Mouse (Mus musculus) hindbrain, postnatal 0 days (tissue): ENCODE results near the gene Cd24a. TPM values are rescaled to one million over a fixed set of nuclear protein-coding genes. Genes with fewer than 3 reads are reported as not detected.

Experiments
- ATAC-seq: fragments of 200-750 bp; cut with Nextera tagmentation; 2 replicates; pipeline ENCODE4 v1.8.0; 2017; ENCODE audit warnings: mild to moderate bottlenecking, moderate TSS enrichment, moderate library complexity
- DNase-seq: peaks from one replicate; pipeline ENCODE4 v3.0.0-alpha.2; 2015; ENCODE audit warnings: low spot score
- H3K27ac ChIP-seq: fragments of 300-500 bp; sonication (generic); 2 replicates; pipeline ENCODE4 v1.5.1; 2014; ENCODE audit warnings: mild to moderate bottlenecking
- H3K27me3 ChIP-seq: fragments of 300-500 bp; sonication (generic); 2 replicates; pipeline ENCODE4 v1.6.1; 2014; ENCODE audit warnings: low read length, mixed read lengths; ENCODE audit not compliant: insufficient read depth
- H3K36me3 ChIP-seq: fragments of 300-500 bp; sonication (generic); 2 replicates; pipeline ENCODE4 v1.6.1; 2014; ENCODE audit warnings: low read length, mixed read lengths; ENCODE audit not compliant: insufficient read depth
- H3K4me1 ChIP-seq: fragments of 300-500 bp; sonication (generic); 2 replicates; pipeline ENCODE4 v1.6.1; 2014; ENCODE audit warnings: antibody characterized with exemption, low read length, mixed read lengths; ENCODE audit not compliant: insufficient read depth
- H3K4me2 ChIP-seq: fragments of 300-500 bp; sonication (generic); 2 replicates; pipeline ENCODE4 v1.6.1; 2014; ENCODE audit warnings: low read depth, mild to moderate bottlenecking, low read length, moderate library complexity, mixed read lengths
- H3K4me3 ChIP-seq: fragments of 300-500 bp; sonication (generic); 2 replicates; pipeline ENCODE4 v1.5.1; 2014; ENCODE audit warnings: low read length
- H3K9ac ChIP-seq: fragments of 300-500 bp; sonication (generic); replicated peaks from 2 replicates; pipeline ENCODE4 v1.6.1; 2014; ENCODE audit warnings: mild to moderate bottlenecking, low read length, moderate library complexity, mixed read lengths
- H3K9me3 ChIP-seq: fragments of 300-500 bp; sonication (generic); 2 replicates; pipeline ENCODE4 v1.6.1; 2016; ENCODE audit warnings: low read length, mixed read lengths
- CTCF ChIP-seq: IDR thresholded peaks from 2 replicates; pipeline ENCODE4 v1.5.1; 2016; ENCODE audit warnings: antibody characterized with exemption, control low read depth, low read depth
- WGBS: fragments of 180-500 bp; shearing (Covaris S2); extraction: QIAGEN DNeasy Blood & Tissue Kit; methylation state at CpG from one replicate; pipeline ENCODE4 v1.1.7; 2014; 5-methylcytosine and 5-hydroxymethylcytosine counted together
- polyA plus RNA-seq: library from polyadenylated mRNA; unstranded; fragments of >200 nt; fragmentation: Nextera tagmentation; extraction: Ambion mirVana; gene quantifications from 2 replicates; pipeline ENCODE4 v1.2.1, GENCODE M21; 2015
- total RNA-seq: library from RNA; depleted of rRNA; stranded (reverse); fragments of >200 nt; gene quantifications from 2 replicates; pipeline ENCODE4 v1.2.3, GENCODE M21; 2014

Gene Cd24a
- total and polyA plus RNA-seq, 2 experiments from 2014 or later: 286 to 324 TPM

DNA sequence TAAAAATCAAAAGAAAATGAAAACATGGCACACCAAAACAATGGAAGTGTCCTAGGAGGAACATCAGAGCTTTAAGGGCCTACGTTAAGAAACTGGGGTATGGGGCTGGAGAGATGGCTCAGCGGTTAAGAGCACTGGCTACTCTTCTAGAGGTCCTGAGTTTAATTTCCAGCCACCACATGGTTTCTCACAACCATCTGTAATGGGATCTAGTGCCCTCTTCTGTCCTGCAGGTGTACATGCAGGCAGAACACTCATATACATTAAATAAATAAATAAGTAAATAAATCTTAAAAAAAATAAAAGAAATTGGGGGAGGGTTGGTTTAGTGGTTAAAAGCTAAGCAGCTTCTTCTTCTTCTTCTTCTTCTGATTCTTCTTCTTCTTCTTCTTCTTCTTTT lies 16.8 kb upstream of the Cd24a start:
- no peaks in the 10 kb centered on the region for H3K4me1 ChIP-seq
- DNase-seq (no peak), ATAC-seq (no peak)
- H3K9ac ChIP-seq: no peak overlapping the region
- TF ChIP-seq CTCF: no peak; the same call in 1 of the 2 replicates
- H3K4me2 ChIP-seq: no peak overlapping the region
- 83% methylated on average over 2 of the region's 2 CpGs for WGBS
- H3K4me3 ChIP-seq: no peak overlapping the region
- H3K36me3 ChIP-seq: no peaks in the 10 kb centered on the region
- no peak overlapping the region for H3K27ac ChIP-seq
- H3K9me3 ChIP-seq: no peaks in the 10 kb centered on the region
- no peaks in the 10 kb centered on the region for H3K27me3 ChIP-seq

DNA sequence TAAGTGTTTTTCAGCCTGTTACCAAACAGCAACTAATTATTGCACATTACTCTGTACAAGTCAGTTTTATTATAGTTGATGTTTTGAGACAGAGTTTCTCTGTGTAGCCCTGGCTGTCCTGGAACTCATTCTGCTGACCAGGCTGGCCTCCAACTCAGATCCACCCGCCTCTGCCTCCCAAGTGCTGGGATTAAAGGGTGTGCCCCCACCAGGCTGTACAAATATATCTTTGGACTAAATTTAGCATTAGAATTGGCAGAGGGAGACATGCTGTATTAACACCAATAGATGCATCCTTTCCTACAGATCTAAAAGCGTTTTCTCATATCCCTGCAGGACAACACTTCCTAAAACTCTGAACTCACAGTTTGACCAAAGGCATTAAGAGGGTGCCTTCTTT lies 3.7 kb upstream of the Cd24a start:
- Histone ChIP-seq H3K9ac (no peak overlapping the region), H3K27ac (no peak overlapping the region), H3K4me1 (0 out of 2 replicates have a peak, but pooled peaks cover 3% of the 10 kb centered on the region), H3K4me3 (no peak overlapping the region), H3K4me2 (no peak overlapping the region), H3K27me3 (no peaks in the 10 kb centered on the region), H3K9me3 (no peaks in the 10 kb centered on the region), H3K36me3 (no peaks in the 10 kb centered on the region)
- DNase-seq (no peak), ATAC-seq (no peak)
- 81% methylated on average over 2 of the region's 2 CpGs for WGBS
- no peak for TF ChIP-seq CTCF

DNA sequence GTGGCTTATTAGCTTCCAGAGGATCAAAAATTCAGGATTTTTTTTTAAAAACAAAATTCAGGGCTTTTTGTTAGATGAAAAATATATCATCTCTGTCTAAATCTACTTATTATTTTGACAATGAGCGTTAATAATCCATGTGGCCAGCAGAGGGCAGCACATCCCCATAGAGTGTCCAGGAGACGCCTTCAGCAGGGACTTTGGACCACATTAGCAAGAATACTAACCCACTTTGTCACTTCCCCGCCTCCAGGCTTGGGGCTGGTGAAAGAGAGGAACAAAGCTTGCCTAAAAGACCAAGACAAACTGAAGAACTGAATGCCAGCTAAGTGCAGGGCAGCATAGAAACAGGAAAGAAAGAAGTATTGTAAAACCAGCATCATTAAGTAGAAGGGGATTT lies 3.1 kb upstream of the Cd24a start:
- no peaks in the 10 kb centered on the region for H3K27me3 ChIP-seq
- H3K36me3 ChIP-seq: no peaks in the 10 kb centered on the region
- DNase-seq (peak; percentile 91), ATAC-seq (no peak)
- 0 out of 2 replicates have a peak, but pooled peaks cover 3% of the 10 kb centered on the region for H3K4me1 ChIP-seq
- no peak overlapping the region for H3K4me3 ChIP-seq
- no peak overlapping the region for H3K4me2 ChIP-seq
- no peaks in the 10 kb centered on the region for H3K9me3 ChIP-seq
- H3K27ac ChIP-seq: no peak overlapping the region
- no peak overlapping the region for H3K9ac ChIP-seq
- WGBS: 2% methylated on average over 3 of the region's 3 CpGs
- TF ChIP-seq CTCF: peak; percentile 87

DNA sequence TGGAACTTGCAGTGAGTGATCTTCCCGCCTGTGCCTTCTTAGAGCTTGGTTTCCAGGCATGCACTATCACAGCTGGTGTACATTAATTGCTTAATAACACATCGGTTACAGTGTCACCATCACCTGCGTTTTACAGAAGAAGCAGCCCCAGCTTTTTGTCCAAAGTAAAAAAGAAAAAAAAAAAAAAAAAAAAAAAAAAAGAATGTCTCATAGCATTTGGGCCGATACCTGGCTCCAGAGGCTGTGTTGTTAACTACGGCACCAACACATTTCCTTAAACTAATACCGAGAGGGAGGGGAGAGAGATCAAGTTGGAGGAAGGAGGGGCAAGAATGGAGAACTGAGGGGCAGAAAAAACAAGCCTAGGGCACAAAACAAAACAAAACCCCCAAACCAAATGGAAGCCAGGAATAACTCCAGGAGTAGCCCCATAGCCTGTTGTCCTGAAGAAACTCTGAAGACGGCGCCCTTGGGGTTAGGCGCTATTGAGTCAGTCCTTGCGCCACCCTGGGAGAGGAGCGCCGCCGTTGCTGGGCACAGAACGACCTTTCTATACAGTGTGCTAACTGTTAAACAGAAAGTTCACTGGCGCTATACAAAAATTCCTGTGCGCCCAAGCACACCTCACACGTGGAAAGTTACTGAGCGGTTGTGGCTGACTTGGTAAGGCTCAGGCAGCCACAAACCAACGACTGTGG lies 636 bp upstream of the Cd24a start:
- Histone ChIP-seq H3K4me3 (peak overlapping the region; percentile 62), H3K27me3 (no peaks in the 10 kb centered on the region), H3K4me2 (peak overlapping the region; percentile 94), H3K9me3 (no peaks in the 10 kb centered on the region), H3K9ac (no peak overlapping the region; the same call in 1 of the 2 replicates), H3K4me1 (0 out of 2 replicates have a peak, but pooled peaks cover 3% of the 10 kb centered on the region), H3K36me3 (no peaks in the 10 kb centered on the region), H3K27ac (no peak overlapping the region)
- DNase-seq (peak; percentile 23), ATAC-seq (no peak)
- WGBS: 17% methylated on average over 19 of the region's 19 CpGs
- TF ChIP-seq CTCF: no peak

DNA sequence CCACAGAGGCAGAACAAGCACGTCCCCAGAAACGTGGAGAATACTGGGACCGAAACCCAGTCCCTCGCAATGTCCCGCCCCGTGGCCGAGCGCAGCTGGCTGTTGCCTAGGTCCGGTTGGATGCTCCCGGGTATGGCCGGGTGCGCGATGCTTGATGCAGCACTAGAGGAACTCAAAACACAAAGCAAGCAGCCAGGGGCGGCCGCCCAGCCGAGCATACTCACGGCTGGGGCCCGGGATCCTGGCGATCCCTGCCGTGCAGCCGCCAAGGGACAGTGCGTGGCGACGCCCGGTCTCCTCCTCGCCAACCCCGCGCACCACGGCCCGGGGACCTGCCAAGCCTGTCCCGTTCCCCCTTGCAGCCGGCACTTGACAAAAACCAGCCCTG lies 276 bp downstream of the Cd24a start:
- Histone ChIP-seq H3K27me3 (no peaks in the 10 kb centered on the region), H3K4me2 (peak overlapping the region; percentile 94), H3K9ac (peak overlapping the region; percentile 81), H3K4me3 (peak overlapping the region; percentile 62), H3K9me3 (no peaks in the 10 kb centered on the region), H3K27ac (peak overlapping the region; percentile 87), H3K4me1 (0 out of 2 replicates have a peak, but pooled peaks cover 3% of the 10 kb centered on the region), H3K36me3 (no peaks in the 10 kb centered on the region)
- TF ChIP-seq CTCF: no peak
- WGBS: under 1% methylated on average over 30 of the region's 32 CpGs
- DNase-seq: peak; percentile 75
- peak; percentile 50 for ATAC-seq

DNA sequence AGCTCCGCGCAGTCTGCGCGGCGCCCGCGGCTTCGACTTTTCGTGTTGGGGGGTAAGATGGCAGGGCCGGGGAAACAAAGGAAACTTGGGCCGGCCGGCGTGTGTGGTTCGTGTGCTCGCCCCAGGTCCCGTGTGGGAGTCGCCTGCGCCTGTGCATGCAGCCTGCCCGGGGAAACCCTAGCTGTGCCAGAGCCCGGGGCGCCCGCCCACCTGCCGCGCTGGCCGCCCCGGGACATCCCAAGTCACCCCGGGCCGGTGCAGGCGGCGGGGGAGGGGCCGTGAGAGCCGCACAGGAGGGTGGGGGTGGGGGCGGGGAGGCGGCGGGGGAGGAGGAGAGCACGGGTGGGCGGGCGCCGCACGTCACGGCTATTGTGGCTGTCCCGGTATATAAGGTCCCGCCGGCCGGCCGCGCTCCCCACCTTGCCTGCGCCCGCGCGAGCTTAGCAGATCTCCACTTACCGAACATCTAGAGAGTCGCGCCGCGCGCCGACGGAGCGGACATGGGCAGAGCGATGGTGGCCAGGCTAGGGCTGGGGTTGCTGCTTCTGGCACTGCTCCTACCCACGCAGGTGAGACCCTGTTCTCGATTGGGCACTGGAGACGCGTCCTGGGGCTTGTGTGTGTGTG lies 783 bp downstream of the Cd24a start:
- 0 out of 2 replicates have a peak, but pooled peaks cover 3% of the 10 kb centered on the region for H3K4me1 ChIP-seq
- H3K27ac ChIP-seq: peak overlapping the region; percentile 87
- no peaks in the 10 kb centered on the region for H3K9me3 ChIP-seq
- DNase-seq (peak; percentile 84), ATAC-seq (peak; percentile 85)
- no peaks in the 10 kb centered on the region for H3K36me3 ChIP-seq
- no peaks in the 10 kb centered on the region for H3K27me3 ChIP-seq
- peak overlapping the region; percentile 81 for H3K9ac ChIP-seq
- peak overlapping the region; percentile 62 for H3K4me3 ChIP-seq
- WGBS: under 1% methylated on average over 57 of the region's 65 CpGs
- TF ChIP-seq CTCF: no peak
- peak overlapping the region; percentile 94 for H3K4me2 ChIP-seq
